Mouse (Mus musculus) megakaryocyte, adult 5-6 weeks (primary cell): ENCODE results near the gene Sgip1. TPM values are rescaled to one million over a fixed set of nuclear protein-coding genes. Genes with fewer than 3 reads are reported as not detected.

Experiments
- ATAC-seq: 2 replicates; pipeline ENCODE4 v1.8.0; 2016; ENCODE audit warnings: mild to moderate bottlenecking, inconsistent platforms; ENCODE audit not compliant: poor library complexity, severe bottlenecking
- total RNA-seq, 2 experiments: library from RNA; stranded (forward) in 1 of 2; stranded (reverse) in 1 of 2; fragments of 153-499, 151-499 nt in 1 of 2; fragments of 221-1000, 200-1000 nt in 1 of 2; gene quantifications; 2 replicates each; pipeline versions ENCODE4 v1.2.3 to v1.2.4; 2015 to 2017

Sgip1 gene
- total RNA-seq (2015) (0.85 and 2.0 TPM in 2 replicates), total RNA-seq (2017) (1.3 and 2.3 TPM in 2 replicates)

GRCm38 (mm10) chr4:102741287-102741686 is at the start of gene Sgip1:
Gene Sgip1, plus strand, starts transcription at chr4:102741297.
- peak; percentile 70 for ATAC-seq

- peak; percentile 54; the same call in 1 of the 2 replicates for ATAC-seq
Measured at GRCm38 (mm10) chr4:102691402-102691801, 49.7 kb upstream of the Sgip1 start.

GRCm38 (mm10) chr4:102697966-102698365 is 43.1 kb upstream of the Sgip1 start:
- no peak for ATAC-seq

- peak; percentile 24; the same call in 1 of the 2 replicates for ATAC-seq
Measured at GRCm38 (mm10) chr4:102711731-102712130, 29.4 kb upstream of the Sgip1 start.

GRCm38 (mm10) chr4:102715532-102715931 is 25.6 kb upstream of the Sgip1 start:
- ATAC-seq, result no peak

- ATAC-seq, result no peak
Measured at GRCm38 (mm10) chr4:102717123-102717828, 23.8 kb upstream of the Sgip1 start.

GRCm38 (mm10) chr4:102719535-102719934 is 21.6 kb upstream of the Sgip1 start:
- peak; percentile 37 for ATAC-seq

GRCm38 (mm10) chr4:102719951-102720350 is 21.1 kb upstream of the Sgip1 start:
- ATAC-seq, result peak; percentile 98

GRCm38 (mm10) chr4:102724442-102724841 is 16.7 kb upstream of the Sgip1 start:
- no peak for ATAC-seq

- no peak for ATAC-seq
Measured at GRCm38 (mm10) chr4:102730976-102731375, 10.1 kb upstream of the Sgip1 start.

- no peak for ATAC-seq
Measured at GRCm38 (mm10) chr4:102734022-102734657, 7.0 kb upstream of the Sgip1 start.

- ATAC-seq, result peak; percentile 94
Measured at GRCm38 (mm10) chr4:102753334-102754090, 12.4 kb downstream of the Sgip1 start.

GRCm38 (mm10) chr4:102759095-102759890 is 18.2 kb downstream of the Sgip1 start:
- peak; percentile 27; the same call in 1 of the 2 replicates for ATAC-seq

- ATAC-seq, result peak; percentile 82
Measured at GRCm38 (mm10) chr4:102760042-102760821, 19.1 kb downstream of the Sgip1 start.

- ATAC-seq, result peak; percentile 55
Measured at GRCm38 (mm10) chr4:102762075-102762474, 21.0 kb downstream of the Sgip1 start.

GRCm38 (mm10) chr4:102769070-102769469 is 28.0 kb downstream of the Sgip1 start:
- ATAC-seq, result no peak

GRCm38 (mm10) chr4:102769936-102770335 is 28.8 kb downstream of the Sgip1 start:
- no peak for ATAC-seq

- ATAC-seq, result peak; percentile 63
Measured at GRCm38 (mm10) chr4:102771598-102772357, 30.7 kb downstream of the Sgip1 start.

GRCm38 (mm10) chr4:102773225-102773624 is 32.1 kb downstream of the Sgip1 start:
- ATAC-seq, result no peak
